Mouse (Mus musculus): ENCODE results near the gene Mgmt.

GRCm38 (mm10) chr7:137073878-137074277 lies 179.5 kb downstream of the Mgmt start:
- no peak for TF ChIP-seq CTCF (IDR thresholded peaks at IDR 0.05; ENCODE audit: extremely low read depth, insufficient read length, insufficient replicate concordance, low read depth, low read length)
- TF ChIP-seq POLR2A (IDR thresholded peaks at IDR 0.05; ENCODE audit: low read depth, low read length), result no peak
